Mouse (Mus musculus) ES-E14 (cell line): ENCODE data around the gene Mfap2. TPM values are rescaled to one million over a fixed set of nuclear protein-coding genes. Genes with fewer than 3 reads are reported as not detected.

ENCODE experiments used
- DNase-seq: peaks from one replicate; pipeline ENCODE4 v3.0.0-alpha.2; 2013; ENCODE audit warnings: low read depth, low spot score
- H3K27ac ChIP-seq: 2 replicates; pipeline ENCODE4 v1.5.1; 2012; ENCODE audit warnings: low read depth, mild to moderate bottlenecking, low read length, moderate library complexity, mixed read lengths; ENCODE audit not compliant: poor library complexity, insufficient read depth, severe bottlenecking
- H3K36me3 ChIP-seq: 2 replicates; pipeline ENCODE4 v1.6.1; 2012; ENCODE audit warnings: mild to moderate bottlenecking, low read length, moderate library complexity, mixed read lengths; ENCODE audit not compliant: control insufficient read depth, poor library complexity, insufficient read depth, severe bottlenecking
- H3K4me1 ChIP-seq, 2 experiments: fragments of 150-350 bp in 1 of 2; sonication (generic) in 1 of 2; 2 replicates each; pipeline ENCODE4 v1.6.1; 2012; ENCODE audit warnings: low read length in 2 of 2, mild to moderate bottlenecking in 1 of 2, mixed read lengths in 1 of 2; ENCODE audit not compliant: control insufficient read depth in 2 of 2, insufficient read depth in 2 of 2, poor library complexity in 1 of 2
- H3K4me3 ChIP-seq, 2 experiments: fragments of 150-350 bp in 1 of 2; sonication (generic) in 1 of 2; 2 replicates each; pipeline ENCODE4 v1.5.1; 2012; ENCODE audit warnings: low read length in 2 of 2, low read depth in 1 of 2, mild to moderate bottlenecking in 1 of 2, mixed read lengths in 1 of 2; ENCODE audit not compliant: insufficient read depth in 1 of 2, poor library complexity in 1 of 2, severe bottlenecking in 1 of 2
- H3K9ac ChIP-seq: 2 replicates; pipeline ENCODE4 v1.6.1; 2012; ENCODE audit warnings: low read depth, mild to moderate bottlenecking, low read length, mixed read lengths; ENCODE audit not compliant: poor library complexity, insufficient read depth, severe bottlenecking
- H3K9me3 ChIP-seq: fragments of 150-350 bp; sonication (generic); 2 replicates; pipeline ENCODE4 v1.6.1; 2012; ENCODE audit warnings: low read depth, mild to moderate bottlenecking, low read length; ENCODE audit not compliant: control insufficient read depth, insufficient read depth
- CHD2 ChIP-seq: IDR thresholded peaks from 2 replicates; pipeline ENCODE4 v1.6.1; 2014; ENCODE audit warnings: mild to moderate bottlenecking, low read depth, low read length, inconsistent platforms
- HCFC1 ChIP-seq: IDR thresholded peaks from 2 replicates; pipeline ENCODE4 v1.6.1; 2012; ENCODE audit warnings: low read length, inconsistent platforms, borderline replicate concordance; ENCODE audit not compliant: insufficient read depth
- MAFK ChIP-seq: IDR thresholded peaks from 2 replicates; pipeline ENCODE4 v1.6.1; 2014; ENCODE audit warnings: mild to moderate bottlenecking, low read depth, low read length, inconsistent platforms; ENCODE audit not compliant: insufficient read depth
- ZC3H11A ChIP-seq: IDR thresholded peaks from 2 replicates; pipeline ENCODE4 v1.6.1; 2012; ENCODE audit warnings: low read depth, mild to moderate bottlenecking, inconsistent platforms, low read length, borderline replicate concordance
- ZNF384 ChIP-seq: IDR thresholded peaks from 2 replicates; pipeline ENCODE4 v1.6.1; 2012; ENCODE audit warnings: low read depth, low read length, inconsistent platforms
- in situ Hi-C, 2 experiments: fragments of 600-800 bp; cut with MboI; formaldehyde crosslinking; loops; one replicate each; pipeline ENCODE4 v1.15.1; 2025; ENCODE audit warnings: low sequenced_read_pairs in 2 of 2, inconsistent platforms in 1 of 2; ENCODE audit not compliant: unreplicated experiment in 2 of 2
- total RNA-seq: library from RNA; depleted of rRNA; stranded (reverse); fragments of 300-350 nt; gene quantifications from 2 replicates; pipeline ENCODE4 v1.2.3, GENCODE M21; 2012

The Mfap2 gene
- total RNA-seq, 1 experiment: 1.4 TPM

DNA sequence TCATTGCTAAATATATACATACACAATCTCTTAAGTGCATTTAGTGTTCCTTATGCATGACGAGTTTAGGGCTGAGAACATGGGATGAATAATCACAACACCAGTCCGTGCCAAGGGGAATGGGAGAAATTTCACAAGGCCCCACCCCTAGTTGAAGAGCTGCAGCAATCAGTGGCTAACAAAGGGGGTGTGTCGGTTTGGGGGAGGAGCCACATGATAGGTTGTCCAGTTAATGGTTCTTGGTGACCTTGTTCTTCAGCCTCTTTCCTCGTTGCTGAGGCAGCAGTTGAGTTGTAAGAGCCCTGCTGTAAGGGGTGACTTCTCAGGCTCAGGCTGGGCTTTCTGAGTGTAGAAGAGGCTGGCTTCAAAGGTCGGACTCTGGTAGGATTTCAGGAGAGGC lies 47.3 kb upstream of the Mfap2 start:
- no peaks in the 10 kb centered on the region for H3K9me3 ChIP-seq
- no peak overlapping the region for H3K9ac ChIP-seq
- TF ChIP-seq MAFK: no peak
- H3K4me1 ChIP-seq: peaks cover 5 to 15% of the 10 kb centered on the region in 2 experiments
- H3K4me3 ChIP-seq: no peak overlapping the region
- no peak overlapping the region for H3K27ac ChIP-seq
- DNase-seq: peak; percentile 56
- H3K36me3 ChIP-seq: no peaks in the 10 kb centered on the region
- in situ Hi-C loops: no loop called here

DNA sequence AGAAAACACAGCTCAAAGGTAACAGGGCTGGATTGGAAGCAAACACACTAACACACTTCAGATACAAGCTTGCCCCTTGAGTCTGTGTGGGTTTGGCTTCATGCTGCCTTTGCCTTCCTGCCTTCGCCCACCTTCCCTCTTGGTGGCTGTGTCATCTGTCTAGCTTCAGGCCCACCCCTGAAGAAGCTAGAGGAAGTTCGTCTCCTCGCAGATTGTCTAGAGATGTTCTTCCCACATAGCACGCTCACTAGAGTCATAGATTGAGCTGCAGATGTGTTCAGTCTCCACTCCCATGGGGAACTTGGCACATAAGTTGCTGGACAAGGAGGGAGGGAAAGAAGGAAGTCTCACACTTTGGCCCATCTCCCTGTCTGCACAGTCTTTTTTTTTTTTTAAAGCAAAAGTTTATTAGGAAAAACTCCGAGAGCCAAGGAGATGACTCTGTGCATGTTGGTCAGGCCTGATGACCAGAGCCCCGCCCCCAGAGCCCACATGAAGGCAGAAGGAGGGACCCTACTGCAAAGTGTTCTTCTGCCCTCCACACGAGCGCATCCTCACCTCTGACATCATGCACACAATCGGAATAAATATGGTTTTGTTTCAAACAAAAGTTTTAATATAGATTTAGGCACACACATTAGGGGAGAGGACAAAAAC lies 46.1 kb upstream of the Mfap2 start:
- TF ChIP-seq CHD2: no peak
- DNase-seq: no peak
- Histone ChIP-seq H3K36me3 (peaks cover 3% of the 10 kb centered on the region; the same call in 1 of the 2 replicates), H3K4me1 (peaks cover 5 to 17% of the 10 kb centered on the region in 2 experiments), H3K27ac (no peak overlapping the region), H3K9ac (no peak overlapping the region), H3K4me3 (no peak overlapping the region), H3K9me3 (no peaks in the 10 kb centered on the region)
- in situ Hi-C loops: no loop called here

DNA sequence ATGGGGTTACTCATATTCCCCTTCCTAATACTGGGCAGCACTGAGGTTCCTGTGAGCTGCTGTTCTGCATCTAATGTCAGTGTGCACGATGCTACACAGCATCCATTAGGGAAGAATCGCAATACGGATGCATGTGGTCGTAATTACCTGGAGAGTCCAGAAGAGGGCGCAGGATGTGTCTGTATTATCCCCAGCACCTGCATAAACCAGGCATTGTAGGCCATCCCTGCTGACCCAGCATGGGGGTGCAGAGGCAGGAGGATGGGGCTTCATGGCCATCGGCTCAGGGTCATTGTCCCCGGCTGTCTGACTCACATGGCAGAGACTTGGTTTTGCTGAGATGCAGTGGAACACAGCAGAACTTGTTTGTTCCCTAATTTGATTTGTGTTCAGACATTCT lies 45.6 kb upstream of the Mfap2 start:
- peak; percentile 70 for DNase-seq
- TF ChIP-seq ZNF384: no peak
- no peak for TF ChIP-seq CHD2
- TF ChIP-seq MAFK: peak; percentile 46; the same call in 1 of the 2 replicates
- TF ChIP-seq ZC3H11A: 0 out of 2 replicates have a peak, but pooled peaks have one; percentile 5
- H3K27ac ChIP-seq: no peak overlapping the region
- peaks cover 5% of the 10 kb centered on the region; the same call in 1 of the 2 replicates for H3K36me3 ChIP-seq
- no peak overlapping the region for H3K9ac ChIP-seq
- no peaks in the 10 kb centered on the region for H3K9me3 ChIP-seq
- H3K4me1 ChIP-seq: peaks cover 5 to 13% of the 10 kb centered on the region in 2 experiments
- in situ Hi-C loops: no loop called here
- H3K4me3 ChIP-seq: no peak overlapping the region

DNA sequence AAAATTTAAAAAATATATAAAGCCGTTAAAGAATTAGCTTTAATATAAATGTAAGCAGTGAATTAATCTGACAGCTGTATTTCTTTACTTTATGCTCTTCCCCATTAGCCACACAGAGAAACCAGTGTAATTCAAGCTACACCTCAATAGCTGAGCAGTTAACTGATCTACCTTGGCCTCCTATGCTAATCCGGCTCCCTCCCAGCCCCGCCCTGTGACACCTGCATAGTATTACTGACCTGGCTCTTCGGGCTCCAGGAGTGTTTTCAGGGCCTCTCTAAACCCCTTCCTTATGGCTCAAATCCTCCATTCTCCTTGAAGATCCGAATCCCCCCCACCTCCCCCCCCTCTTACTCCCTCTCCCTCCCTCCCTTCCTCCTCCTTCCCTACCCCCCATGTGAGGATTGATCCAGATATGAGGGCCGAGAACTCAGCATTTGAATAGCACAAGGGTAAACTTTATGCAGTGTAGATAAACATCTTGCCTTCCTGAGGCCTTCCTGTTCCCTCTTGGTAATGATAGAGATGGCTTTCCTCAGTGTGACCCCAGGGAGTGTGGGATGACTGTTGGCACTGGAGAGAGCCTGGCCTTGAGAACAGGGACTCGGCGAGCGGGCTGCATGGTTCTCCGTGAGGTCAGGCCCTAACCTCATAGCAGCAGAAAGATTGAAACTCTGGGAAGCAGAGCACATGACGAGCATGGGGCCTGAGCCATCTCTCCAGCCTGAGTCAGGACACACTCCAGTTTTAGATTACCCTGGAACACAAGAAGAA lies 42.6 kb upstream of the Mfap2 start:
- TF ChIP-seq ZC3H11A (no peak), CHD2 (no peak), MAFK (no peak), ZNF384 (no peak), HCFC1 (no peak)
- DNase-seq: no peak
- no peak overlapping the region for H3K9ac ChIP-seq
- H3K27ac ChIP-seq: no peak overlapping the region
- in situ Hi-C loops: no loop called here
- no peak overlapping the region for H3K4me3 ChIP-seq
- peaks cover 25% of the 10 kb centered on the region; the same call in 1 of the 2 replicates for H3K36me3 ChIP-seq
- H3K9me3 ChIP-seq: no peaks in the 10 kb centered on the region
- H3K4me1 ChIP-seq: peaks cover 5 to 12% of the 10 kb centered on the region in 2 experiments

DNA sequence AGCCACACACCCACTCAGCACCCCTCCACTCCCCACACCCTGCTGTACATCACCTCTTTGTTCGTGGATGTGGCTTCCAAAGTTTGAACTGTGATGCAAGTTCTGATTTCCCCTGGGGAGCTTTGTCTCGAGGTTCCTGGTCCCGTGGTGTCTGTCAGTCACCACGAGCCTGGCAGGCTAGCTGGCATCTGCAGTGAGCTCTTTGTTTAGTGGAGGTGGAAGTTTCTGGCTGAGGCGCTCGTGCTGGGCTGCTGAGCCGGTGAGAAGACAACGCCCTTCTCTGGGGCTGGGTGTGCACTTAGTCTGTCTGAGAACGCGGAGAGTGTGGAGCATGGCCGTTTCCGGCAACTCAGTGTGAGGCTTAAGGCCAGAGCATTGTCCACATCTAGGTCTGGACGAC lies 38.5 kb upstream of the Mfap2 start:
- in situ Hi-C loops: no loop called here
- H3K9ac ChIP-seq: no peak overlapping the region
- TF ChIP-seq HCFC1 (no peak), CHD2 (no peak), ZNF384 (no peak), MAFK (no peak)
- H3K9me3 ChIP-seq: no peaks in the 10 kb centered on the region
- no peak for DNase-seq
- no peak overlapping the region; the same call in 1 of the 2 replicates for H3K27ac ChIP-seq
- H3K4me1 ChIP-seq: peaks cover 3 to 6% of the 10 kb centered on the region in 2 experiments; a peak in 3 of 4 replicates
- H3K36me3 ChIP-seq: peaks cover 57% of the 10 kb centered on the region
- no peak overlapping the region for H3K4me3 ChIP-seq
